Mouse (Mus musculus) hindbrain, embryonic 15.5 days (tissue): ENCODE data around the gene Mdn1. TPM values are rescaled to one million over a fixed set of nuclear protein-coding genes. Genes with fewer than 3 reads are reported as not detected.

Source experiments
- ATAC-seq: fragments of 200-750 bp; cut with Nextera tagmentation; 2 replicates; pipeline ENCODE4 v1.8.0; 2017; ENCODE audit warnings: low read depth, moderate number of reproducible peaks, moderate TSS enrichment; ENCODE audit not compliant: low FRiP score
- H3K27ac ChIP-seq: fragments of 300-500 bp; sonication (generic); replicated peaks from 2 replicates; pipeline ENCODE4 v1.5.1; 2015; ENCODE audit warnings: mild to moderate bottlenecking, inconsistent platforms
- H3K27me3 ChIP-seq: fragments of 300-500 bp; sonication (generic); 2 replicates; pipeline ENCODE4 v1.6.1; 2015; ENCODE audit warnings: control low read depth, inconsistent platforms
- H3K36me3 ChIP-seq: fragments of 300-500 bp; sonication (generic); 2 replicates; pipeline ENCODE4 v1.6.1; 2015; ENCODE audit warnings: control low read depth, inconsistent platforms
- H3K4me1 ChIP-seq: fragments of 300-500 bp; sonication (generic); replicated peaks from 2 replicates; pipeline ENCODE4 v1.6.1; 2015; ENCODE audit warnings: control low read depth, inconsistent platforms
- H3K4me2 ChIP-seq: fragments of 300-500 bp; sonication (generic); 2 replicates; pipeline ENCODE4 v1.6.1; 2015; ENCODE audit warnings: moderate library complexity, mild to moderate bottlenecking, inconsistent platforms
- H3K4me3 ChIP-seq: fragments of 300-500 bp; sonication (generic); 2 replicates; pipeline ENCODE4 v1.5.1; 2015; ENCODE audit warnings: mild to moderate bottlenecking, inconsistent platforms
- H3K9ac ChIP-seq: fragments of 300-500 bp; sonication (generic); 2 replicates; pipeline ENCODE4 v1.6.1; 2015; ENCODE audit warnings: inconsistent platforms
- H3K9me3 ChIP-seq: fragments of 300-500 bp; sonication (generic); 2 replicates; pipeline ENCODE4 v1.6.1; 2016; ENCODE audit warnings: control low read depth, inconsistent platforms
- WGBS: fragments of 180-500 bp; shearing (Covaris S2); methylation state at CpG from one replicate; pipeline ENCODE4 v1.1.7; 2015; 5-methylcytosine and 5-hydroxymethylcytosine counted together
- polyA plus RNA-seq: library from polyadenylated mRNA; unstranded; fragments of >200 nt; fragmentation: Nextera tagmentation; extraction: Ambion mirVana; gene quantifications from 2 replicates; pipeline ENCODE4 v1.2.1, GENCODE M21; 2015

Mdn1 gene
- polyA plus RNA-seq, 1 experiment from 2014 or later, result 15.6 TPM

GRCm38 (mm10) chr4:32798976-32799375 lies 142.1 kb downstream of the Mdn1 start:
- Histone ChIP-seq H3K27ac (no peak overlapping the region), H3K4me2 (no peak overlapping the region), H3K4me1 (peaks cover 11% of the 10 kb centered on the region), H3K36me3 (0 out of 2 replicates have a peak, but pooled peaks cover 3% of the 10 kb centered on the region), H3K9ac (no peak overlapping the region), H3K4me3 (no peak overlapping the region), H3K9me3 (no peaks in the 10 kb centered on the region), H3K27me3 (no peaks in the 10 kb centered on the region)
- no peak for ATAC-seq
- 94% methylated on average over 4 of the region's 4 CpGs for WGBS

DNA sequence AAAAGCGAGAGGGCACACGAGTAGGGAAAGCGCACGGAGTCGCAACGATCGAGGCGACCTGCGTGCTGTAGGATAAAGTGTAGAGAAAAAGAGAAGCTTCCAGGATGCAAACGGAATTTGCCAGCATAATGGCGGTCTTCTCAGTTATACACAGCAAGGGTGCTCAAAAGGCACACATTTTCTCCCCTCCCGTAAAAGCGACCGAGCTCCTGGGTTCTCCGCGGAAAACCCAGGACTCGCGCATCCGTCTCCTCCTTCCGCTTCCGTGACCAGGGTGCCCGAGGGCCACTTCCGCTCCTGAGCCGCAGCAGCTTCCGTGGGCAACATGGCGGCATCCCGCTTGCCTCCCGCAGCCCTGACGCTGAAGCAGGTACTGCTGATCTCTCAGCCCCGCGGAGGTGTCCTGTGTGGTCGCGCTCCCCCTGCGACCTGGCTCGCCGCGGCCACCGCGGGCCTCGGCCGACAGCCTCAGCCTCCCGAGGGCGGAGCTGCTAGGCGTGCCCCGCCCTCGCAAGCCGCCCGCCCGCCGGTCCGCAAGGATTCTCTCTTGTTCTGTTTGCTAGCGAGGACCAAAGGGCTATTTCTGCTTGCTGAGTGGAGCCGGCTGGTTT lies 143.2 kb downstream of the Mdn1 start, which contains the start of gene Lyrm2:
TSS of gene Lyrm2 (plus strand) at position 288 of the 611 bp plus-strand sequence.
- WGBS, result 0% methylated on average over 53 of the region's 53 CpGs
- H3K4me1 ChIP-seq, result peaks cover 11% of the 10 kb centered on the region

DNA sequence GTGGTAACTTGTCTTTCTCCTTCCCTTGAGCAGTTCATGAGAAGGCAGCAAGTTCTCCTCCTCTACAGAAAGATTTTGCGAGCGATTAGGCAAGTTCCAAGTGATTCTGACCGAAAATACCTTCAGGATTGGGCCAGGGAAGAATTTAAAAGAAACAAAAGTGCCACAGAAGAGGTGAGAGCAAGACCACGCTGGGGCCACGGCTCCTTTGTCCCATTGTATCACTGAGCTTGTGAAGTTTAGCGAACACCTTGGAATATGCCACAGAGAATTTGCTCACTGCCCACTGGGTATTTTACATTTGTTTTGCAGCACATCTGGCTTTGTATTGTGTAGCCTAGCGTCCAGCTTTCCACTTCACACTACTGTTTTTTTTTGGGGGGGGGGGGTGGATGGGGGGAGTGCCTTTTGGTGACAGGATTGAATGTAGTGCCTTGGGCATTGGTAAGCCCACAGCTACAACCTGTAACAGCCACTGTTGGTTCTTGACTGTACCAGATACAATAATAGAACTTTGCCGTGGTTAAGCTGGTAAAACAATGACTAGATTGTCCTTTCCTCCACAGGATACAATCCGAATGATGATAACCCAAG lies 143.8 kb downstream of the Mdn1 start:
- no peaks in the 10 kb centered on the region for H3K27me3 ChIP-seq
- 0 out of 2 replicates have a peak, but pooled peaks cover 5% of the 10 kb centered on the region for H3K36me3 ChIP-seq
- peak overlapping the region; percentile 75 for H3K4me2 ChIP-seq
- peak overlapping the region; percentile 94 for H3K9ac ChIP-seq
- H3K9me3 ChIP-seq, result no peaks in the 10 kb centered on the region
- ATAC-seq, result peak; percentile 57; the same call in 1 of the 2 replicates
- peak overlapping the region; percentile 99 for H3K27ac ChIP-seq
- peaks cover 11% of the 10 kb centered on the region for H3K4me1 ChIP-seq
- peak overlapping the region; percentile 80 for H3K4me3 ChIP-seq
- 6% methylated on average over 9 of the region's 9 CpGs for WGBS

More for the DNA sequence above, 143.2 kb downstream of the Mdn1 start, which contains the start of gene Lyrm2:
- Histone ChIP-seq H3K27ac (peak within 1 kb of the TSS; percentile 99), H3K27me3 (no peaks in the 10 kb centered on the region), H3K36me3 (0 out of 2 replicates have a peak, but pooled peaks cover 3% of the 10 kb centered on the region), H3K9me3 (no peaks in the 10 kb centered on the region), H3K4me2 (peak within 1 kb of the TSS; percentile 75), H3K4me3 (peak within 1 kb of the TSS; percentile 80), H3K9ac (peak within 1 kb of the TSS; percentile 94)
- ATAC-seq, result peak; percentile 95

DNA sequence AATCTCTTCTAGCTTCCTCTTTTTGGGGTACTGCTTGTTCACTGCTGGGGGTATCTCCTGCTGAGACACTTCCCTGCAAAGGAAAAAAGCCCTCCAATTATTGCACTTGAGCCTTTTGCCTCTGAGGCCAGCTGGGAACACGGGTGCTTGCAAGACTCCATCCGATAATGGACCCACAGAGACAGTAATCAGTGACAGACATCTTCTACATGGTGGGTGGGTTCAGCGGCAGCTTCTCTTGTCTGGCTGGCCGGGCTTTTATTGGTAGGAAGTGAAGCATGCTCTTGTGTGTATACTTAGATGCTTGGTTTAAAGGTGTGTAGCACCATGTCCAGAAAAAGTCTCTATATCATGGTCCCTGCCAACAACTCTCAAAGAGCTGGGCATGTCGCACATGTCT lies 160.6 kb downstream of the Mdn1 start:
- no peak overlapping the region for H3K4me2 ChIP-seq
- H3K36me3 ChIP-seq, result no peaks in the 10 kb centered on the region
- H3K27ac ChIP-seq, result no peak overlapping the region
- no peaks in the 10 kb centered on the region for H3K9me3 ChIP-seq
- H3K9ac ChIP-seq, result no peak overlapping the region
- no peaks in the 10 kb centered on the region for H3K4me1 ChIP-seq
- no peaks in the 10 kb centered on the region for H3K27me3 ChIP-seq
- no peak for ATAC-seq
- no peak overlapping the region for H3K4me3 ChIP-seq
- 73% methylated on average over 5 of the region's 5 CpGs for WGBS

DNA sequence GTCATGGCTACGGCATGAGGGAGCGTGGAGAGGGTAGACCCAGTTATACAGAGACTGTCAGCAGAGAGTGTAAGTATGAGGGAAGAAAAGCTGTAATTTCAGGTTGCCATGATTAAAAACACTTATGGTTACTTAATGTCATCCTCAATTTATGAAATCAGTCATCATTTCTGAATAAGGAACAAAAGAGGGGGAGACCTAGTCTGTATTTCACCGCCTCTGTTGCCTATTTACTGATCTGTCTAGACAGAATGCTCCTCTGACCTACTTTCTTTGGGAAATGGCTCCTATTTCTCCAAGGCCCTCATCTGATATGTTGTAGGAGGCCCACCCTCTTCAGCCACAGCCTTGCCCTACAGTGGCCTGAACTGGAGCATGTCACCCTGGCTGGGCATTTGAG lies 163.8 kb downstream of the Mdn1 start:
- no peak overlapping the region for H3K4me3 ChIP-seq
- no peak for ATAC-seq
- H3K27me3 ChIP-seq, result no peaks in the 10 kb centered on the region
- H3K36me3 ChIP-seq, result no peaks in the 10 kb centered on the region
- no peak overlapping the region for H3K4me2 ChIP-seq
- no peak overlapping the region for H3K27ac ChIP-seq
- no peaks in the 10 kb centered on the region for H3K4me1 ChIP-seq
- H3K9ac ChIP-seq, result no peak overlapping the region
- no peaks in the 10 kb centered on the region for H3K9me3 ChIP-seq
- WGBS, result 97% methylated on average over 3 of the region's 3 CpGs

DNA sequence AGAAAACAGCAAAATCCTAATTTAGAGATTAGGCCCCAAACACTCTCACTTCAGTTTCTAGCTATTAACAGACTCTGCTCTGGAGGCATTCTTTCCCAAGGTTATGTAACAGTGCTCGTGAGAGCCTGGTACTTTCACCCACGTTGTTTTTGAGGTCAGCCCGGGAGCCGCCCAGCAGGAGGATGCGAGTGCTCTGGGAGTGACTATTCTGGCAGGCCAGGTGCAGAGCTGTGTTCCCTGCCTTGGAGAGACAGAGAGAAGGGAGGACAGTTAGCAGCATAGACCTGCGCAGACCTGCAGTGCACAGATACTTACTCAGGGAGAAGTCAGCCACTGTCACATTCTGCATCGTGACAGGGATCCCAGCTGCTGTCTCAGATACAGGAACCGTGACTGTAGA lies 167.3 kb downstream of the Mdn1 start:
- Histone ChIP-seq H3K36me3 (no peaks in the 10 kb centered on the region), H3K9ac (no peak overlapping the region), H3K4me1 (peaks cover 8% of the 10 kb centered on the region), H3K9me3 (no peaks in the 10 kb centered on the region), H3K4me2 (no peak overlapping the region), H3K27me3 (no peaks in the 10 kb centered on the region), H3K27ac (no peak overlapping the region), H3K4me3 (no peak overlapping the region)
- no peak for ATAC-seq
- 55% methylated on average over 8 of the region's 8 CpGs for WGBS

Other genes starting within 250 kb of the Mdn1 start
- gene Gja10, start 54.4 kb upstream of the Mdn1 start, polyA plus RNA-seq, result 0.21 TPM in 1 of 2 replicates, not detected in the other
- 44.1 and 44.2 TPM in 2 replicates for gene Casp8ap2, start 41.7 kb upstream of the Mdn1 start, polyA plus RNA-seq
- gene Lyrm2, start 143.1 kb downstream of the Mdn1 start, polyA plus RNA-seq, result 108 and 122 TPM in 2 replicates